Mouse (Mus musculus) CH12.LX (cell line): Measurements from ENCODE around the gene Nrros.
"Not testable (repeated sequence)": the region's sequence is repeated elsewhere in the genome, so short reads cannot be mapped to it uniquely, and the experiment has no call there.

Experiments used
- BHLHE40 ChIP-seq: IDR thresholded peaks from 2 replicates; pipeline ENCODE4 v1.6.1; 2011; ENCODE audit warnings: mild to moderate bottlenecking, low read depth, low read length, improper control_type of control experiment
- CTCF ChIP-seq, 2 experiments: IDR thresholded peaks in 1 of 2; conservative IDR thresholded peaks in 1 of 2; 2 replicates each; pipeline ENCODE4 v1.5.1; 2011 to 2012; ENCODE audit warnings: low read depth in 2 of 2, low read length in 2 of 2, improper control_type of control experiment in 1 of 2, inconsistent platforms in 1 of 2, mild to moderate bottlenecking in 1 of 2, moderate library complexity in 1 of 2
- E2F4 ChIP-seq: IDR thresholded peaks from 2 replicates; pipeline ENCODE4 v1.6.1; 2011; ENCODE audit warnings: low read depth, low read length, improper control_type of control experiment; ENCODE audit not compliant: insufficient replicate concordance
- ETS1 ChIP-seq: conservative IDR thresholded peaks from 2 replicates; pipeline ENCODE4 v1.6.1; 2012; ENCODE audit warnings: low read depth, mild to moderate bottlenecking, inconsistent platforms, low read length, improper control_type of control experiment, moderate library complexity
- MAZ ChIP-seq: IDR thresholded peaks from 2 replicates; pipeline ENCODE4 v1.6.1; 2012; ENCODE audit warnings: low read depth, mild to moderate bottlenecking, inconsistent platforms, low read length, improper control_type of control experiment, moderate library complexity
- POLR2A ChIP-seq: IDR thresholded peaks from 2 replicates; pipeline ENCODE4 v1.6.1; 2011; ENCODE audit warnings: low read depth, mild to moderate bottlenecking, improper control_type of control experiment, low read length
- TCF12 ChIP-seq: IDR thresholded peaks from 2 replicates; pipeline ENCODE4 v1.6.1; 2014; ENCODE audit warnings: low read depth, mild to moderate bottlenecking, inconsistent platforms, low read length, improper control_type of control experiment
- UBTF ChIP-seq: IDR thresholded peaks from 2 replicates; pipeline ENCODE4 v1.6.1; 2012; ENCODE audit warnings: low read depth, mild to moderate bottlenecking, inconsistent platforms, low read length, improper control_type of control experiment, moderate library complexity
- USF1 ChIP-seq: IDR thresholded peaks from 2 replicates; pipeline ENCODE4 v1.6.1; 2014; ENCODE audit warnings: low read depth, mild to moderate bottlenecking, inconsistent platforms, low read length, improper control_type of control experiment

- TF ChIP-seq POLR2A; E2F4; CTCF (conservative IDR thresholded peaks at IDR 0.05 in 1 of 2, IDR thresholded peaks at IDR 0.05 in 1 of 2; ENCODE audit: low read depth in 2 of 2, low read length in 2 of 2); TCF12; MAZ; ETS1; USF1; UBTF; BHLHE40: not testable (repeated sequence)
Measured at GRCm38 (mm10) chr16:32097757-32098156, 67.6 kb downstream of the Nrros start.
